Mouse (Mus musculus) right cerebral cortex, adult 18-20 months (tissue): ENCODE measurements around the gene Mbd5.

Experiments
- DNase-seq: peaks from one replicate; pipeline ENCODE4 v3.0.0; 2022; ENCODE audit warnings: mixed read lengths

Gene Mbd5

DNA sequence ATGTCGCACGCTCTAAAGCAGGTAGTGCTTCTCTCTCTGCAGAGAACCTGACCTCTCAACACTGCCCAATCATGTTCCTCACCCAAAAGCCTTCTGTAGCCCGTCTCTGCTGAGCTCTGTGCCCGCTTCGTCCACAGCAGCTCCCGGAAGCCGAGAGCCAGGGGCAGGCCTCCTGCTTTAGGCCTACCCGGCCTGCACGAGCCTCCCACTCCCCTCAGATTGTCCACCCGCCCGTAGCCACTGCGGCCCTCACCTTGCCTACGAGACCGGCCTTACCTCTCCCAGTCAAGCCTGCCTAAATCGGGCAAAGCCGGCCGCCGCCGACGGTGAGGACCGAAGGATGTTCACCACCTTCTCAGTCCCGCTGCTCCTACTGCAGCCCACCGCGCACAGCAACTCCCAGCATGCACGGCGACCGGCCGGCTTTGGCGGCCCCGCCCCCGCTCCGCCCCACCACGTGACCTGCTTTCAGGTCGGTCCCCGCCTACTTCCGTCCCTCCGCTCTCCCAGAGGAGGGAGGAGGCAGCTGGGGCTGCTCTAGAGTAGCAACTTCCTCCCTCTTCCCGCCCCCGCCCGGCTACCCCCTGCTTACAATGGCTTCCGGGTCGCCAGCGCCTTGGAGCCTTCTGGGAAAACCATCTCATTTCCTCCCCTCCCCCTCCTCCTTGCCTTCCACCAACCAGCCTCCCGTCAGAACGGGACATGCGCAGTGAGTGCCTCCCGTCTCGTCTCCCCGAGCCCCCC lies at the start of gene Mbd5:
Gene Mbd5, plus strand, starts transcription at position 668 of the 744 bp plus-strand sequence.
- peak; percentile 99 for DNase-seq

DNA sequence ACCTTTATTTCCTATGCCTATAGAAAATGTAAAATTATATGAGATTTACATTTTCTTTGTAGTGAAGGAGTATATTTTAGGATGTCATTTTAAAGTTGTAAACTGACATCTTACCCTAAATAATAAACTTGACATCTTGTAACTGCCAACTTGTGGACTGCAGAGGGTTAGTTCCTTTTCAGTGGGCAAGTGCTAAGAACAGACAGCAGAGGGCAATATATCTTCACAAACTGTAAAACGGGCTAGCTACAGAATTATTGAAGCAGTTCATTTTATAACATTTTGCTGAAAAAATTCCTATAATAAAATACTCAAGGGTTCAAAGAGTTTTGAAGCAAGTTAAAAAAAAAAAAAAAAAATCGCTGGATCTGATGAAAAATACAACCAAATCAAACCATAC lies 40.4 kb upstream of the Mbd5 start:
- no peak for DNase-seq

GRCm38 (mm10) chr2:48914185-48914584 lies 35.1 kb upstream of the Mbd5 start:
- DNase-seq, result no peak

DNA sequence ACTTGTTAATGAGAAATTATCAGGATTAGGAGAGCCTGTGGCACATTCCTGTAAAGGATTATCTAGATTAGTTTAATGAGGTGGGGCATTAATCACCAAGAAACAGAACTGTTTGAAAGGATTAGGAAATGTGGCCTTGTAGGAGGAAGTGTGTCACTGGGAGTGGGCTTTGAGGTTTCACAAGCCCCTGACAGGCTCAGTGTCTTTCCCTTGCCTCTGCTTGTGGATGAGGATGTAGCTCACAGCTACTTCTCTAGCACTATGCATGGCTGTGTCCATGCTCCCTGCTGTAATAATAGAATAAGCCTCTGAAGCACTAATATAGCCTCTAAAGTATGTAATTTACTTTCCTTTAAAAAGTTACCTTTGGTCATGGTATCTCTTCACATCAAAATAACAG lies 33.5 kb upstream of the Mbd5 start:
- DNase-seq, result no peak

DNA sequence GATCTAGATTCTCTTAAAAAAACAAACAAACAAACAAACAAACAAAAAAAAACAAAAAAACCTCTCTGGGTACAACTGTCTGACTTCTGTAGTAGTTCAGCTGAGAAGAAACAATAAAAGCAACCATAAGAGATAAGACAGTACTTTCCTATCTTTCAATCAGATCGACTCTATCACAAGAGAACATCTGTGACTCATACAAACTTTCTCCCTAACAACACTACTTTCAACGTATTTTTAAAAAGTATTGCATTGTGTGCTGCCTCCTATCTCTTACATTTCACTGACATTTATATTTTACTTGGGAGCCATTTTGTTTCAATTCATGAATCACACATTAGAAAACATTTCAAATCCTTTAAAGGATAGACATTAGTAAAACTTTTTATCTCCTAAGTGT lies 14.2 kb upstream of the Mbd5 start:
- no peak for DNase-seq

DNA sequence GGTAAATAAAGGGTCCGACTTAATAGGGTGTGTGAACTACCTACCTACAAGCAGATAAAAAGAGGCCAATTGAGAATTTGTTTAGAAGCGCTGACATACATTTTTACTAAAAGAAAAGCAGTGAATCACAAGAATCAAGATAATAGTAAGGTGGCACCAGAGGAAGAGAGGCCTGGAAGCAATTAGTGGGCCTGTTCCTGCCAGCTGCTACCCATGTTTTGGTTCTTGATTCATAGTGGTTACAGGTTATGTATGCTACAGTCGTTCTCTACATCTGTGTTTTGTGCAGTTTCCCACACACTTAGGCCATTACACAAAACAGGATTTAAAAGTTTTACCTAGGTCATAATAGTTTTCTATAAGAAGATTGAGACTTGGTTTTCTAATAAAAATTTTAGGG lies 1.5 kb upstream of the Mbd5 start:
- DNase-seq, result no peak

GRCm38 (mm10) chr2:48949743-48950251 lies 489 bp downstream of the Mbd5 start:
- DNase-seq, result peak; percentile 50

DNA sequence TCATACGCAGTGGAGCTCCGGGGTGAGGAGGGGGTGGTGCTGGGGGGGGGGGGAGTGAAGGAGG lies 776 bp downstream of the Mbd5 start, which contains the start of gene Orc4:
Gene Orc4, minus strand, starts transcription at position 26 of the 64 bp plus-strand sequence.
- DNase-seq, result no peak

- no peak for DNase-seq
Observed at GRCm38 (mm10) chr2:48950316-48950880, 1.1 kb downstream of the Mbd5 start.

GRCm38 (mm10) chr2:48956591-48956990 lies 7.3 kb downstream of the Mbd5 start:
- no peak for DNase-seq

DNA sequence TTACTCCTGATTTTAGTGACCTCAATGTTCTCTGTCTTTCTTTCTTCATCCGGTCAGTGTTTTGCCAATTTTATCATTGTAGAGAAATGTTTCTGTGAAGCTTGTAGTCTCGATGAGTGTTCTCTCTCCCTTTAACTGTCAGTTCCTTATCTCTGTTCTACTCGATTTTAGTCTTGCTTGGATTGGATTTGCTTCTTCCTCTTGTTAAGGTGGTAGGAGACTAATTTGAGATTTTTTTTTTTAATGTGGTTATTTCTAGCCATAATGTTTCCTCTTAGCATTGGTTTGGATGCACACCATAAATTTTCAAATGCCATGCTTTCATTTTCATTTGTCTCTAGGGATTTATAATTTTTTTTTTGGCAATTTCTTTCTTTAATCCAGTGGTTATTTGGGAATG lies 29.6 kb downstream of the Mbd5 start:
- no peak for DNase-seq

- no peak for DNase-seq
Observed at GRCm38 (mm10) chr2:48990322-48990721, 41.0 kb downstream of the Mbd5 start.

GRCm38 (mm10) chr2:49040481-49040880 lies 91.2 kb downstream of the Mbd5 start:
- DNase-seq, result no peak

DNA sequence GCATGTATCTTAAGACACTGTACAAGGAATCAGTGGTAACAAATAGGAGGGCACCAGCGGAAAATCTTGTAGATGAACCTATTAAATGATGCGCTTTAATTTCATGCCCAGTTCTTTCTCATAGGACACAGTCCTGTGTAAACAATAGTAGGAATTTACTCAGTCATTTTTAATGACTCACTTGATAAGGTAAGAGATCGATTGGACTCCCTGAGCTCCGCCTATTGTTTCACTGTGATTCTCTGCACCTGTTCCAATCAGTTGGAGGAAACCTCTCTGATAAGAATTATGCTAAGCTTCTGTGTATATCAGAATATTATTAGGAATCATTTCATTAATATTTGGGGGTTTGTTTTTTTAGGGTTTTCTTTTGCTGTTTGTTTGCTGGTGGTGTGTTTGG lies 100.7 kb downstream of the Mbd5 start:
- DNase-seq, result no peak

DNA sequence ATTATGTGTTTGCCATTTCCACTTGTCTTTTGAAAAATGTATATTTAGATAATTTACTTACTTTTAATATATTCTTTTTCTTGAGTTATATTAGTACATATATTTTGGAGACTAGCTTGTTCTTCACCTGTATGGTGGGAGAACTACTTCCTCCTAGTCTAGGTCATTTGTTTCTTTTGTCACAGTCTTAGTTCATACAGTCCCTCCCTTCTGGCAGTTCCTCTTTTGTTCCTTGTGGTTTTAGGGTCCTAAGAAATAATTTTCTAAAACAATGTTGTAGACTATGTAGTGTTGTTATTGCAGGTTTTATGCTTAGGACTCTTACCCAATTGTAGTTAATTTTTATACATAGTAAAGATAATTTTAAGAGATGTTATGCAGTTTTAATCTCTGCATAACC lies 118.6 kb downstream of the Mbd5 start:
- no peak for DNase-seq

- no peak for DNase-seq
Observed at GRCm38 (mm10) chr2:49084966-49085365, 135.7 kb downstream of the Mbd5 start.

GRCm38 (mm10) chr2:49090771-49091170 lies 141.5 kb downstream of the Mbd5 start:
- DNase-seq, result no peak

GRCm38 (mm10) chr2:49096765-49097164 lies 147.5 kb downstream of the Mbd5 start:
- no peak for DNase-seq

GRCm38 (mm10) chr2:49108906-49109305 lies 159.6 kb downstream of the Mbd5 start:
- no peak for DNase-seq

DNA sequence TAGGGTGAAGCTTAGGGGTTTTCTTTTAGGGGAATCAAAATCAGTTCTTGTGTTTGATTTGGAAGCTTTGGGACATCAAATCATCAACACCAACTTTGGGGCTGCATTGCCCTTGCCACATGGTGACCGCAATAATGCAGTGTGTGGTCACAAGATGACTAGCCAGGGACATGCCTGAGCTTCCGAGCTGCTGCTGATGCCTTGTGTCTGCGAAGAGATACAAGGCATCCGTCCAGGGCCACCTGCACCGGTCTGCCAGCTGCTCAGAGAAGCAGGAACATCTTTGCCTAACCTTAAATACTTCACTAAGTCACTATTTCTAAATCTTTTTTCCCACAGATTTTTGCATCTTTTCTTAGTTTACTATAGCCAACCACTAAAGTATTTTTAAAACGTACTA lies 170.6 kb downstream of the Mbd5 start:
- no peak for DNase-seq

DNA sequence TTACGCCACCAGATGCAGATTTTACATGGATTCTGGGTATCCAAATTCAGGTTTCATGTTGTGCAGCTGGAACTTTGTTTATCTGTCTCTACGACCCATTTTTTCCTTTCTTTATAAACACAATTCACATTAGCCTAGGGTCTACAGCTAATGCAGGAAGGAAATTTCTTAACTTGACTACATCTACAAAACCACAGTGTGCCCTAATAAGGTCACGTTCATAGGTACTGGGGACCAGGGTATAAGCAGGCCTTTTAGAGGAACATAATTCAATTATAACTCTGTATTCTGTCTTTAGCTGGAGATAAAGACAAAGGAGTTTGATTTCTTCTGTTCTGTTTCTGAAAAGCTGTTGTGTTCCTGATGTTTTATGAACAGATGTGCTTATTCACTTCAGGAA lies 172.3 kb downstream of the Mbd5 start:
- DNase-seq, result no peak

DNA sequence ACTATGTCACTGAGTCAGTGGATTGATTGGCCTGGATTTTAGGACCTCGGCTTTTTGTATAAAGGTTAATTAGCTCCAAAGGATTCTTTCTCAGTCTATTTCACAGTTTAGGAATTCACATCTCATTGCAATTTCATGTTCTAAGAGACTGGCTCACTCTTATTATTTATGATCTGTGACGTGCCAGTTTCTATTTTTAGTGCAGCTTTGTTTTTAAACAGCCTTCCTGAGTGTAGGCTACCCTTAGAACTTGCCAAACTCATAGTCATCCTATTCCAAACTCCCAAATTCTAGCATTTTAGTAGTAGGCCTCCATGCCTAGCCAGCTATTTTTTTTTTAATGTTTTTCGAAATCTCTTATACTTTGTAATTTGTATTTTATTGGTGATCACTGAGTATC lies 192.9 kb downstream of the Mbd5 start:
- no peak for DNase-seq

GRCm38 (mm10) chr2:49153649-49154048 lies 204.3 kb downstream of the Mbd5 start:
- DNase-seq, result no peak

DNA sequence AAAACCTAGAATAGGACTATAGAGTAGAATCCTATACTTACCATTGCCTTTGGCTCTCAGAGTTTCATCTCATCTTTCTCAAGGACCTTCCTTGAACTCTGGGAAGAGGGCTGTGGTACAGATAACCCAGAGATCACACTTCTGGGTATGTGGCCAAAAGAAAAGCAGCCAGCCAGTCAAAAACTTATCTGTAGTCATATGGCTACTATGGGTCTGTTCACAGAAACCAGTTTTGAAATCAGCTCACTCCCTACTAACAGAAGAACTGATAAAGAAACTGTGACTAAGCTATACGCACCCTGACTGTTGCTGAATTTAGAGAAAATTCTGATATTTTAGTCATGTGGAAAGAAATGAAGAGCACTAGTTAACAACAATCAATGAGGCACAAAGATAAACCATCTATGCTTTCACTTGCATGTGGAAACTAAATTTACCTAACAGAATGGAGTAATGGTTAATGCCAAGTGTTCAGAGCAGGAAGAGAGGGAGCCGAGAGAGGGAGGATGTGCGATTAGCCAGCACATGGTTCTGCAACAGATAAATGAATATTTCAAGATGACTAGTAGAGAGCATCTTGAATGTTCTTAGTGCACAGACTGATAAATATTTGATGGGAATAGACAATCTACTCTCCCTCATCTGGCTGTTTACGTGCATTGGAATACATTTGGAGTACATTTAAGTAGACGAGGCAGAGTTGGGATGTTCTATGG lies 211.1 kb downstream of the Mbd5 start:
- DNase-seq, result no peak

DNA sequence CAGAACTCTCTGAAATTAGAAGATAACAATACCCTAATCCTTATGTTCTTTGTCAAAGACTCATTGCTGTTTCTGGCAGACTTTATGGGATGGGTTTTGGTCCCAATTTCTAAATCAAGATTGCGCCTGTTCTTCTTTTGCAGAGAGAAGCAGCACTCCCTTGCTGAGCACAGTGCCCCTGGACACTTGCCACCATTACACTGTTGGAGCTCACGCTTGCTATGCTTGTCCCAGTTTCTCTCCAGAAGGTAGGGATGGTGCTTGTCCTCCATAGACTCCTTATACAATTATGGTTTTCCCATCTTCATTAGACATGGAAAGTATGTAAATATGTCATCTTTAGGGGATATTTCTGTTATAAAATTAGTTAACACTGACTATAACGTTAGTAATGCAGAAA lies 220.5 kb downstream of the Mbd5 start:
- no peak for DNase-seq
